Mouse (Mus musculus): ENCODE results near the gene Gpr141.
"Not testable (repeated sequence)": the region's sequence is repeated elsewhere in the genome, so short reads cannot be mapped to it uniquely, and the experiment has no call there.

Gpr141 gene

DNA sequence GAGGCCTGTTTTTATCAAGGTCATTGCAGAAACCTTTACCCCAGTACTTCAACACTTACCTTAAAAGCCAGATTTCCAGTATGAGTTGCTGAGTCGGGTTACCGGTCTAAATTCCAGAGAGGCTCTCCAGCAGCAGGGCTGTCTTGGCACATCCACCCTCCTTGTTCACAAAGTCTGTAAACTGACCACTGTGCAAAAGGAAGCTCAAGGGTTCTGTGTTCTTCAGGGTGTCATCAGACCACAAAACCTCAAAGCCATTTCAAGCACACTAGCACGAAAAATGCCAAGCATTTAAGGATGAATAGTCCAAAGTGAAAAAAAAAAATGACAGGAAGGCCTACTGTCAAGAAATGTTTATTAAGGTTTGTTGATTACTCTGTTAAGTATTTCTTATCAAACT lies at the start of gene Gpr141:
Gene Gpr141 (minus strand): TSS at position 187 of the 400 bp plus-strand sequence.
- ChIA-PET CTCF (no interaction called here), POLR2A (no interaction called here)

DNA sequence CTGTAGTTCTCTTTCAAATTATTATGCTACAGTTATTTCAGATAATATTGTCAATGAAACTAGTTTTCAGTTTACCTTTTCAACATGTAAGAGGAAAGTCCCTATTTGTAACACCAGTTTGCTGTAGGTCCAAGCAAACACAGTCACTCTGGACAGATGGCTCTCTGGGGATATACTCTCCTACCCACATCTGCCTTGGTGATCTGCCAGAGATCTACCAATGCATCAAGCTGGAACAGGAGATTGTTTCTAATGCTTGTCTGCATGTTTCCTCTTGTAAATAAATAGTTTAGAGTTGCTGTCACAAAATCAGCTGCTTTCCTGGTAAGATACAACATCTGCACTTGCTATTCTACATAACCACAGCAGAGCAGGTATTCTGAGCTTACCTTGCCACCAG lies 40.2 kb upstream of the Gpr141 start:
- ChIA-PET CTCF (no interaction called here), POLR2A (no interaction called here)

DNA sequence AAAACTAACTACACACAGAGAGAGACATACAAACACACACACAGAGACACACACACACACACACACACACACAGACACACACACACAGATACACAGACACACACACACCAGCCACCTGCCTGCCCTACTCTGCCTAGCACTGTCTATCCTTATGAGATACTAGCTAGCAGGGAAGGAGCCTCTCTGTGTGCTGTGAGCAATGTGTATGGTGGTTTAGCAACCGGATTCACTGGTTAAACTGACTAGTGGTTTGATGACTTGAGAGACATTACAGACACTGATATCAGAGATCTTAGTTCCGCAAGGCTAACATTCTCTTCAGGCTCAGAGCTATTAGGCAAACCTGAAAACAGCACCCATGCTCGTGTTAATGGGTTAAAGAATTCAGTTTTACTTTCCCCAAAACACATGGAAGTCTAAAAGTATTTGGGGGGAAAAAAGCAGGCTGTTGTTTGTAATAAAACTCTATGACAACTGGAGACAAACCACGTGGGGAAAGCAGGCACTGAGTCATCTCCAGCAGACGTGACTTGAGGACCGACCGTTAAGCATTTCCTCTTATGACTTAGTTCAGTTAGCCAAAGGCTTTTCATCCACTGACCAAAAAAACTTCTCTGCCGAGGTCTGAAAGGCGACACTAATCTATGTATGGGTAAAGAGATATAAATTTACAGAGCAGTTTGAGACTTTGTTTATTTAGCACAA lies 30.7 kb upstream of the Gpr141 start:
- ChIA-PET POLR2A (no interaction called here), CTCF (no interaction called here)

DNA sequence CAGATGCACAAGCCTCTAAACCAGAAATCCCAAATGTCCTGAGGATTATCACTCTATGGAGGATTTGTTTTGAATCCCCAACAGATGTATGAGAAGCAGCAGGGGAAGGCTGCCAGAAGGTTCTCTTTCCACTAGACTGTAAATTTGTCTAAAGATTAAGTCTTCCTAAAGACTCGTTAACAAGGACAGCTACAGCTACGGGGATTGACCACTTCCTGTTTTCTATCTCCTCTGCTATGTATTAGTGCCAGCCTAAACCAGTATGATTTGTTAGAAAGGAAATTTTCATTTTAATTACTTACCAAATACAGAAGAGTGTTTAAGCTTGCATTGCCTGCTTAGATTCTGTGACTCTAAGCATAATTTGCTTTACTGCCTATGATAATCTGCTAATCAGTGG lies 30.0 kb upstream of the Gpr141 start:
- CTCF ChIA-PET: no interaction called here
- POLR2A ChIA-PET: no interaction called here

DNA sequence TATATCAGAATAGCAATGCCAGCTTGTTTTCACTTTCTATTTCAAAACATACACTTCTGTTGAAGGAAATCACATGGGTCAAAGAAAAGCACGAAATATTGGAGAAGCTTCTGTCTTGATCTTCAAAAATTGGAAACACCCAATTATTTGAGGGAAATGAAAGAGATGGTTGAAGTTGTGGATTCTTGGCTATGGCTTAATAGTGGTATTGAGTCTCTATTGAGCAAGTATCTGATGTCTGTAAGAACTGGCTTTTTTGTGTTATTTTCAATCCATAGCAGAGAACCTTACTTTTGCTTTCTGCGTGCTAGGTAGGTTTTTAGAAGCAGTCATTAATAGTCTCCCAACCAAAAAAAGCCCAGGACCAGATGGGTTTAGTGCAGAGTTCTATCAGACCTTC lies 19.4 kb upstream of the Gpr141 start:
- CTCF ChIA-PET: no interaction called here
- POLR2A ChIA-PET: no interaction called here

DNA sequence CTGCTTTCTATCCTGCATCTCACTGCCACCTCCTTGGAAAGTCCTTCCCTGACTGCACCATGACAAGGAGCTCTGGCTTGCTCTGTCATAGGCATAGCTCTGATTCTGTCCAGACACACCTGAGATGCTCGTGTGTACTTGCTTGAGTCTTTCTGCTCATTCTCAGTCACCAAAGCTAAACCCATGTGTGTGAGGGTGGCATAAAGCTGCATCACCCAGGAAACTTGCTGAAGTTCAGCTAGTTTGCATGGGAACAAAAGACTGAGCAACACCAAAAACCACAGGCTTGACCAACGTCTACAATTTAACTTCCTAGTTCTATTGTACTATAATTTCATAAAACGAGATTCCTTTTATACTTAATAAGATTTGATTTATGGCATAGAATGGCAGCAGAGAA lies 18.6 kb upstream of the Gpr141 start:
- POLR2A ChIA-PET: no interaction called here
- CTCF ChIA-PET: no interaction called here

DNA sequence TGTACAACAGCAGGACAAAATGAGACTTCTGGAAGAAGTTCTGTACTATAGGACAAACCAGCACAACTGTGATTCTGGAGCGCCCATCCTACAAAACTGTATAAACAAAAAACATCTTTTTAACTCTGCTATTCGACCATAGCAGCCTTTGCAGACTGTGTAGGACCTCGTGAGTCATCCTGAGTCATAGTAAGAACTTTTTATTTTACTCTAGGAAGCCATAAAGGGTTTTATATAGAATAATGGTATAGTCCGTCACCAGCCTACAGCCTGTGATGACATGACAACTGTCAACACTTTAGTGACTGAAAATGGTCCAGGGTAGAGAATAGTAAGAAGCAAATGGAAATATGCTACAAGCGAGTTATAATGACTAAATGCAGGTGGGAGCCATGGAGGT lies 17.6 kb upstream of the Gpr141 start:
- ChIA-PET CTCF (interaction anchor here in 1 of 4 experiments (0.6 kb wide), 1 partner anchor 97 kb away, joined by 3 read pairs; no protein-coding TSS in a partner anchor), POLR2A (no interaction called here)

DNA sequence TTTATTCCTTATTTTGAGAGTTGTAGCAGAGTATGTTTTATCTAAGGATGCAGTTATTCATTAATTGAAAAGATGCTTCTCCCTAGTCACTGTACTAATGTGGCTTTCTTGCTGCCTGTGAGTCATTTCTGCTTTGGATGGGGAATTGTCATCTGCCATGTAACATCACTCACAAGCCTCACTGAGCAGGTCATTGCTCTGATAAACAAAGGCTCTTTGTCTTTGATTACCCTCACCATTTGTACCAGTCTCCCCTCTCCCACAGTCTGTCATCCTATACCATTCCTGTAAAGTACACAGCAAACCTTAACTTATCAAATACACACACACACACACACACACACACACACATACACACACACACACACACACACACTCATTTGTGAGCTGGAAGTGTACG lies 16.1 kb upstream of the Gpr141 start:
- CTCF ChIA-PET: no interaction called here
- POLR2A ChIA-PET: no interaction called here

DNA sequence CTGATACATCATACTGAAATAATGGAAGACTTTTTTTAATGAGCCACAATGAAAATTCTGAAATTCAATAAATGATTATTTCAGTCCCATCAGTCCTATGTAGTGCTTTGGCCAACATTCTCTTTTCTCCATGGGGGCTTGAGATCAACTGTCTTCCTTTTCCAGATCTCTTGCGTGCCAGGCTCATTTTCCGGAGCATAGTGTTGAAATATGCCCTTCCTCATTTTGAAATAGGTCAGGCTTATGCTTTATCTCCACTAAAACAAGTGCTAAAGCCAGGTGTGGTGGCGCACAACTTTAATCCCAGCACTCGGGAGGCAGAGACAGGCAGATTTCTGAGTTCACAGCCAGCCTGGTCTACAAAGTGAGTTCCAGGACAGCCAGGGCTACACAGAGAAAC lies 6.5 kb upstream of the Gpr141 start:
- CTCF ChIA-PET: no interaction called here
- POLR2A ChIA-PET: no interaction called here

DNA sequence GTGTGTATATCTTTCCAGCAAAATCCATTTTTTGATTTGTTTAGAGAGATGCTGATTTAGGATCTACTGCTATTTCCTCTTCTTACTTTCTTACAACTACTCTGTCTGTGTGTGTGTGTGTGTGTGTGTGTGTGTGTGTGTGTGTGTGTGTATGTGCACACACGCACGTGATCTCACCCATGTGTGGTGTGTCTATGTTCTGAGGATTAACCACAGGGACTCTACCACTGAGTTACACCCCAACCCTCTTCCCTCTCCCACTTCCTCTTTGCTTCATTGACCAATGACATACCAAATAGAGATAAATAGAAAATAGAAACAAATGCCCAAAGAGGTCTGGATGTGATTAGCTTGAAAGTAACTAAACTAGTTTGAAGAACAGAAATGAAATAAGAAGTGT lies 4.0 kb upstream of the Gpr141 start:
- ChIA-PET CTCF (no interaction called here), POLR2A (no interaction called here)

DNA sequence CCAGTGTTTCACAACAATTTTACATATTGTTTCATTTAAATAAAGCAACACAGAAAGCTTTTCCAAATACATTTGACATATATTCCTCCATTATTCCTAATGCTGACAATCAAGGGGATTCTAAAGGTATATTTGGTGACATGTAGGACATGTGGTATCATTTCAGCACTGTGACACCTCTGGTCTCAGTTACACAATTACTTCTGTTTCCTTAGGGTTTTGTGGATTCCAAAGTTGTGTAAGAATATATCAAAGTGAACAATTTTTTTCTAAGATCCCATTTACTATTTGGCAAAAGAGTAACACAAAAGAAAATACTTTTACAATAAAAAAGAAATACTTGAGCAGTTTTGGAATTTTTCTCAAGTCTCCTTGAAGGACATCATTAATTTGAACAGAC lies 2.4 kb downstream of the Gpr141 start:
- CTCF ChIA-PET: no interaction called here
- POLR2A ChIA-PET: interaction anchor here in 1 of 4 experiments (0.5 kb wide), 1 partner anchor 28 kb away, joined by 3 read pairs; no protein-coding TSS in a partner anchor

DNA sequence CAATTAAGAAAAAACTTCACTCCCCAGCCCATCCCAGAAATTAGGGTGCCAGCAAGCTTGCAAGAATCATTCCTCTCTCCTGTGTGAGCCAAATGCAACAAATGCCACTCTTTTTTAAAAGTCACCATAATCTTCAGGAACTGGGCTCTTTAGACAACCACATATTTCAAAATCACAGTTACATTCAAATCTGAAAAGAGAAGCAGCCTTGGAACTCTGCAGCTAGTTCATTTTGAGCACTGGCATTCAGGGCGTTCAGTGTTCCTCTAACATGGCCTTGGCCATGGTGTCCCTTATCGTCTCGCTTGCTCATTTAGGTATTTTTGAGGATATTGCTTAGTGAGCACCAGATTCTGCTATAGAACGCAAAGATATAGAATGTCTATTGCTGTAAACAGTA lies 4.1 kb downstream of the Gpr141 start:
- ChIA-PET CTCF (no interaction called here), POLR2A (no interaction called here)

DNA sequence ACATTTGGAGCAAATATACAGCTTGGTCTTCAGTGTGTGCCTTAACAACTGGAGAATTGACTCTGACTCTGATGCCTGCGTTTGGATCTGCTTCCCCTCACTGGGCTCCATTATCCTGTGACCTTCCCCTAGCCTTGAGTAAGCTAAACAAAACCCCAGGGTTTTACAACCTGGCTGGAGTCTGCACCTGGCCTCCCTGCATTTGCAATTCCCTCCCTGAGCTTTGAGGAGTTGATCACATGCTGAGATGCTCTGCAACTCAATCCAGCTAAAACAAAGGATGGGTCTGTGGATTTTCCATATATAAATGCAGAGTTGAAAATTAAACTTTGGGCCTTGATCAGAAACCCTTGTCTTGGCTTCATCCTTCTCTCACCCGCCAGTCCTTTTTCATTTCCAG lies 4.8 kb downstream of the Gpr141 start:
- POLR2A ChIA-PET: interaction anchor here in 1 of 4 experiments (0.6 kb wide), 1 partner anchor 177 kb away, joined by 3 read pairs; no protein-coding TSS in a partner anchor
- CTCF ChIA-PET: no interaction called here

DNA sequence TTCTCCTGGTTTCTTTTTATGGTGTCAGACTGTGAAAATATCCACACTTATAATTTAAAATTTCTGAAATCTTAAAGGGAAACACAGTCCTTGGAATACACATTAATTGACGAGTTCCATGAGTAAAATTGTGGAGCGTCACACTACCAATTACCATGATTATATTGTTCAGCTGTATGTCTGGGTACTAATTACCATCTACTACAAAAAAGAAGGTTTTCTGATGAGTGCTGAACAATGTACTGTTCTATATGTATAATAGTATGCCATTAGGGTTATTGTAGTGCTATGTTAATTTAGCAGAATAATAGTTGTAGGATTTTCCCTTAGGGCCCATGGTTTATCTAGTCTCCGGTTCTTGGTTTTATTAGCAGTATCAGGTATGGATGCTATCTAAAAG lies 29.1 kb downstream of the Gpr141 start:
- POLR2A ChIA-PET: interaction anchor here in 1 of 4 experiments (0.6 kb wide), 1 partner anchor 37 kb away, joined by 4 read pairs; no protein-coding TSS in a partner anchor
- CTCF ChIA-PET: no interaction called here

DNA sequence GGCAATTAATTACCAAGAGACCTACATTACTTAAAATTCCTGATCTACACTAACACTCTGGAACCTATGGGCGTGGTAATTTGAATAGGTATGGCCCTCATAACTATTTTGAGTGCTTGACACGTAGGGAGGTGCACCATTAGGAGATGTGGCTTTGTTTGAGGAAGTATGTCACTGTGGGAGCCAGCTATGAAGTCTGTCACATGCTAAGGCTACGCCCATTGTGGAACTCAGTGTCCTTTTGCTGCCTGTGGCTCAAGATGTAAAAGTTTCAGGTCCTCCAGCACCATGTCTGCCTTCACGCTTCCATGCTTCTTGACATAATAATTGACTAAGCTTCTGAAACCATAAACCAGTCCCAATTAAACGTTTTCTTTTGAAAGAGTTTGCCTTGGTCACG lies 29.6 kb downstream of the Gpr141 start:
- POLR2A ChIA-PET: interaction anchor here in 2 of 4 experiments (0.6 to 1.4 kb wide), 2 partner anchors 14 to 38 kb away, joined by 3 to 4 read pairs; no protein-coding TSS in a partner anchor
- CTCF ChIA-PET: no interaction called here

DNA sequence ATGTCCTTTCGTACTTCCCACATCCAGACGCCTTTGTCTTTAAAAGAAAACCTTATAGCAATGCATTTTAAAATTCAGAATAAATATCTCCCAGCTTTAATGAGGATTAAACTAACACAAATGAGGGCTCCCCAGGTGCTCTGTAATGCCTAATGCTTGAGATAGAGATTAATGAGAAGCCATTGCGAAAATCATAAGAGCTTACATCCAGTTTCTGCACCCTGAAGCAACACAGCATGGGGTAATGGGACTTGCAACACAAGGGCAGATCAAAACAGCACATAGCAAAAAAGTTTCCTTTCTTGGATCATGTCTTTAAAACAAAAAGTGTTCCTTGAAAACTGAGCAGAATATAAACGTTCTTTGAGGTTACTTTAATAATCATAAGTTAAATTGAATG lies 30.3 kb downstream of the Gpr141 start:
- CTCF ChIA-PET: no interaction called here
- POLR2A ChIA-PET: interaction anchor here in 1 of 4 experiments (1.4 kb wide), 1 partner anchor 14 kb away, joined by 3 read pairs; no protein-coding TSS in a partner anchor

DNA sequence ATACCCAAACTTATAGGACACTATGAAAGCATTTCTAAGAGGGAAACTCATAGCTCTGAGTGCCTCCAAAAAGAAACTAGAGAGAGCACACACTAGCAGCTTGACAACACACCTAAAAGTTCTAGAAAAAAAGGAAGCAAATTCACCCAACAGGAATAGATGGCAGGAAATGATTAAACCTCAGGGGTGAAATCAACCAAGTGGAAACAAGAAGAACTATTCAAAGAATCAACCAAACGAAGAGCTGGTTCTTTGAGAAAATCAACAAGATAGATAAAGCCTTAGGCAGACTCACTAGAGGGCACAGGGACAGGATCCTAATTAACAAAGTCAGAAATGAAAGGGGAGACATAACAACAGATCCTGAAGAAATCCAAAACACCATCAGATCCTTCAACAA lies 36.1 kb downstream of the Gpr141 start:
- CTCF ChIA-PET: not testable (repeated sequence)

DNA sequence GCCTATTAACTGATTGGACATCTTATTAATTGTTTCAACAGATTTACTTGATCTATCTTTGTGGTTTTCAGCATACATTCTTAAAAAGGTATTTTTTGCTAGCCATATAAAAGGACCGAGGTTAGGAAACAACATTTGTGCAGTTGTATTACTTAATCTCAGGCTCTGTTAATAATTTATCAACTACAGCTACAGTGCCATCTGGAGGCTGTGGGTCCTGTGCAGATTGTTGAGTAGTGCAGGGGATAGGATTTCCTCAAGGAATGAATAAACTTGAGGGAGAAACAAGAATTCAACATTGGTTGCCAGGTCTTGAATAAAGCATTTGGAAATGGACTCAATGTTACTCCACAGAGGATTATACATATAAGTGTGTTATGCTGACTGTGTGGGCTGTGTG lies 53.9 kb downstream of the Gpr141 start:
- ChIA-PET POLR2A (no interaction called here), CTCF (no interaction called here)

More for the DNA sequence above, 36.1 kb downstream of the Gpr141 start:
- POLR2A ChIA-PET: not testable (repeated sequence)

DNA sequence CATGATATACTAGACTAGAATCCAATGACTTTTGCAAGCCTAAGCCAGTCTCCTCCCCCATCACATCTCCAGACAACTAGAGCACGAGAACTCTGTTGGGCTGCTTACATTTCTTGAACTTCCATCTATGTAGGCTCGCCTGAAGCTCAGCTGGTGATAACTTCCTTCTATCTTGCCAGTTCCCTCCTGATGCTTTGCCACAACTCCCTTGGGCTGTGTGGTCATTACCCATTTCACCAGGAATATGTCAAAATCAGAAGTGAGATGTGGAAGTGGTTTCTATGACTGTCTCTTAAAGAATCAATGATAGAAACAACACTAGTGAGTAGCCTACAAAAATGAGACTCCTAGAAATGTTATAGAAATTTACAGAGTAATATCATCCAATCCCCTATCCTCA lies 56.9 kb downstream of the Gpr141 start:
- CTCF ChIA-PET: no interaction called here
- POLR2A ChIA-PET: no interaction called here

DNA sequence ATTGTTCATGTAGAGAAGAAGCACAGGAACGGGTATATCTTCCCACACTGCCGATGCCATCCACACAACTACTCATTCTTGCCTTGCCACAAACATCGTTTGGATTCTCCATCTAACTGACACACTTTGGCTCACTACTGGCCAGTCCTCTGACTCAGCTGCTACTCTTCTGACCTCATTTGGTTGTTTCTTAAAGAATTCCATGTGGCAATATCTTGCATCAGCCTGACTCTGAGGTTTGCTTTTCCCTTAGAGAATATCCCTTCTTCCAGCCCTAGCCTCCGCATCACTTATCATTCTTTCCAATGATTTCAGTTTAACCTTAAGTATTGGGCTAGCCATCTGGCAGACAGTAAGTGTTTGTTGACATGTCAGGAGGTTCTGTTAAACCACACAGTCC lies 59.8 kb downstream of the Gpr141 start:
- CTCF ChIA-PET: no interaction called here
- POLR2A ChIA-PET: interaction anchor here in 1 of 4 experiments (0.5 kb wide), 1 partner anchor 11 kb away, joined by 3 read pairs; no protein-coding TSS in a partner anchor

DNA sequence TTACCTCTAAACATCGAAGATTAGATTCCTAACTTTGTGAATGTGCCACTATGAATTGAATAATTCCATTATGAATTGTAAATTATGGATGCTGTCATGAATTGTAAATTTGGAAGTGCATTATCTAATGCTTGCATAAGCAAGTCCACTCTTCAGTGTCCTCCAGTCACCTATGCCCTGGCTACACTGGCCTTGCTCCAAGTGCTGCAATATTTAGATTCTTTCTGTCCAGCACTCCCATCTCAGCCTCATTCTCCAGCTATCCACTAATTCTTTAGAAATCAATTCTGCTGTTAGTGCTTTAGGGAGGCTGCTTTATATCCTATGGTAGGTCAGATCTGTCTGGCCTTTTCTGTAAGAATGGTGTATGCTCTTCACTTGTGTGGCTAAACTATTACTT lies 60.8 kb downstream of the Gpr141 start:
- POLR2A ChIA-PET: no interaction called here
- CTCF ChIA-PET: no interaction called here

DNA sequence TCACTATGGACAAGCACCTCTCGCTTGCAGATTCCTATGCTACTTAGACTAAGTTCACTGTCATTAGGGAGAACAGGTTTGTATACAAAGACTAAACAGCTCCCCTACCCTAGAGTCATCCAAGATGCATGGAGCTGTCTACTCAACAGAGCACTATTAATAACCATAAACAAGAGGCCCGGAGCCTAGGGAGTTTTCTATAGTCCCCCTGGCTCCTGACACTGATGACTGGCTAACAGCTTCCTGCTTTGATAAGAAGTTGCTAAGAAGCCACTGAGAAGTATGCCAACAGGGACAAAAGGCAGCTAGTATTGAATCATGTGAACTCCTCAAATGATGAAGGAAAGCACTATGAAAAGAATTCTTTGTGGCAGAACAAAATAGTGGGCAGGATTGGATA lies 78.3 kb downstream of the Gpr141 start:
- CTCF ChIA-PET: no interaction called here

More for the DNA sequence above, 78.3 kb downstream of the Gpr141 start:
- POLR2A ChIA-PET: no interaction called here

Measured in embryonic stem cell, embryonic (primary cell).